Mouse (Mus musculus): Measurements from ENCODE around the gene Mettl6. TPM values are rescaled to one million over a fixed set of nuclear protein-coding genes. Genes with fewer than 3 reads are reported as not detected.

Mettl6 gene
- total and polyA plus RNA-seq, 3 experiments: 35.6 to 39.2 TPM; not detected in 1

- no peak overlapping the region for H3K4me3 ChIP-seq (ENCODE audit: control insufficient read depth in 1 of 2, insufficient read depth in 1 of 2, low read depth in 2 of 2, low read length in 2 of 2)
- no peaks in the 10 kb centered on the region for H3K4me1 ChIP-seq (ENCODE audit: control insufficient read depth in 1 of 2, insufficient read depth in 2 of 2, low read length in 2 of 2)
- H3K9ac ChIP-seq (ENCODE audit: control insufficient read depth, low read depth, low read length, poor library complexity, severe bottlenecking): no peak overlapping the region
- peaks cover 4 to 6% of the 10 kb centered on the region in 2 experiments for H3K27me3 ChIP-seq (ENCODE audit: control insufficient read depth in 1 of 2, insufficient read depth in 2 of 2, low read length in 2 of 2)
- H3K79me2 ChIP-seq (ENCODE audit: control insufficient read depth, insufficient read depth, low read length, poor library complexity): no peaks in the 10 kb centered on the region
- H3K36me3 ChIP-seq (ENCODE audit: control insufficient read depth in 1 of 2, insufficient read depth in 2 of 2, low read length in 2 of 2): peaks cover 0 to 2% of the 10 kb centered on the region in 2 experiments; a peak in 1 of 4 replicates
- no peak overlapping the region for H3K27ac ChIP-seq (ENCODE audit: control insufficient read depth, low read depth, low read length)
- no peaks in the 10 kb centered on the region for H3K9me3 ChIP-seq (replicated peaks; ENCODE audit: insufficient read depth, low read length)
- TF ChIP-seq CTCF (IDR thresholded peaks at IDR 0.05 in 2 of 3, conservative IDR thresholded peaks at IDR 0.05 in 1 of 3; ENCODE audit: control insufficient read depth in 1 of 3, insufficient read depth in 1 of 3, low read depth in 2 of 3, low read length in 3 of 3, poor library complexity in 1 of 3, severe bottlenecking in 1 of 3): no peak
- no peak for DNase-seq (ENCODE audit: low read depth, low spot score)
Measured at GRCm38 (mm10) chr14:31431789-31432330, 63.0 kb downstream of the Mettl6 start.

GRCm38 (mm10) chr14:31429004-31429395 lies 65.8 kb downstream of the Mettl6 start:
- peaks cover 3 to 4% of the 10 kb centered on the region in 2 experiments for H3K27me3 ChIP-seq (ENCODE audit: control insufficient read depth in 1 of 2, insufficient read depth in 2 of 2, low read length in 2 of 2)
- H3K9me3 ChIP-seq (replicated peaks; ENCODE audit: insufficient read depth, low read length): no peaks in the 10 kb centered on the region
- H3K4me1 ChIP-seq (ENCODE audit: control insufficient read depth in 1 of 2, insufficient read depth in 2 of 2, low read length in 2 of 2): no peaks in the 10 kb centered on the region
- no peak overlapping the region for H3K27ac ChIP-seq (ENCODE audit: control insufficient read depth, low read depth, low read length)
- TF ChIP-seq ZC3H11A (IDR thresholded peaks at IDR 0.05; ENCODE audit: low read depth, low read length) (no peak), POLR2AphosphoS5 (IDR thresholded peaks at IDR 0.05; ENCODE audit: borderline replicate concordance, low read depth, low read length) (no peak)
- H3K36me3 ChIP-seq (ENCODE audit: control insufficient read depth in 1 of 2, insufficient read depth in 2 of 2, low read length in 2 of 2): no peaks in the 10 kb centered on the region
- no peak overlapping the region for H3K9ac ChIP-seq (ENCODE audit: control insufficient read depth, low read depth, low read length, poor library complexity, severe bottlenecking)
- no peak for DNase-seq (ENCODE audit: low read depth, low spot score)
- H3K79me2 ChIP-seq (ENCODE audit: control insufficient read depth, insufficient read depth, low read length, poor library complexity): no peaks in the 10 kb centered on the region
- no peak overlapping the region for H3K4me3 ChIP-seq (ENCODE audit: control insufficient read depth in 1 of 2, insufficient read depth in 1 of 2, low read depth in 2 of 2, low read length in 2 of 2)

GRCm38 (mm10) chr14:31428211-31429003 lies 66.4 kb downstream of the Mettl6 start:
- no peaks in the 10 kb centered on the region for H3K9me3 ChIP-seq (replicated peaks; ENCODE audit: insufficient read depth, low read length)
- no peak overlapping the region for H3K4me3 ChIP-seq (ENCODE audit: control insufficient read depth in 1 of 2, insufficient read depth in 1 of 2, low read depth in 2 of 2, low read length in 2 of 2)
- no peaks in the 10 kb centered on the region for H3K79me2 ChIP-seq (ENCODE audit: control insufficient read depth, insufficient read depth, low read length, poor library complexity)
- peaks cover 0 to under 1% of the 10 kb centered on the region in 2 experiments; a peak in 2 of 4 replicates for H3K27me3 ChIP-seq (ENCODE audit: control insufficient read depth in 1 of 2, insufficient read depth in 2 of 2, low read length in 2 of 2)
- peak; percentile 65 for DNase-seq (ENCODE audit: low read depth, low spot score)
- no peaks in the 10 kb centered on the region for H3K4me1 ChIP-seq (ENCODE audit: control insufficient read depth in 1 of 2, insufficient read depth in 2 of 2, low read length in 2 of 2)
- no peak overlapping the region for H3K9ac ChIP-seq (ENCODE audit: control insufficient read depth, low read depth, low read length, poor library complexity, severe bottlenecking)
- H3K36me3 ChIP-seq (ENCODE audit: control insufficient read depth in 1 of 2, insufficient read depth in 2 of 2, low read length in 2 of 2): no peaks in the 10 kb centered on the region
- no peak overlapping the region for H3K27ac ChIP-seq (ENCODE audit: control insufficient read depth, low read depth, low read length)
- TF ChIP-seq EP300 (IDR thresholded peaks at IDR 0.05; ENCODE audit: low read depth in 1 of 2, low read length in 2 of 2) (0 out of 4 replicates have a peak, but pooled peaks of 1 of the 2 experiments have one; percentile 15), MXI1 (IDR thresholded peaks at IDR 0.05; ENCODE audit: low read depth, low read length) (peak; percentile 30; the same call in 1 of the 2 replicates), POLR2AphosphoS5 (IDR thresholded peaks at IDR 0.05; ENCODE audit: borderline replicate concordance, low read depth, low read length) (no peak), MAX (IDR thresholded peaks at IDR 0.05; ENCODE audit: low read length) (peak; percentile 24; the same call in 1 of the 2 replicates), CHD1 (IDR thresholded peaks at IDR 0.05; ENCODE audit: low read depth, low read length) (no peak), ZMIZ1 (IDR thresholded peaks at IDR 0.05; ENCODE audit: low read depth, low read length) (no peak), RAD21 (IDR thresholded peaks at IDR 0.05; ENCODE audit: low read depth, low read length) (no peak), ZNF384 (IDR thresholded peaks at IDR 0.05; ENCODE audit: low read depth, low read length) (peak; percentile 49), RCOR1 (IDR thresholded peaks at IDR 0.05; ENCODE audit: low read depth, low read length) (peak; percentile 28; the same call in 1 of the 2 replicates), SMC3 (IDR thresholded peaks at IDR 0.05; ENCODE audit: low read depth, low read length) (no peak), SIN3A (IDR thresholded peaks at IDR 0.05; ENCODE audit: low read length) (peak; percentile 21; the same call in 1 of the 2 replicates), UBTF (IDR thresholded peaks at IDR 0.05; ENCODE audit: borderline replicate concordance, insufficient read depth, low read depth, low read length) (no peak), USF1 (IDR thresholded peaks at IDR 0.05; ENCODE audit: low read depth, low read length) (no peak)
